Mouse (Mus musculus) thymus, adult 2 months (tissue): ENCODE measurements around the gene Fadd. TPM values are rescaled to one million over a fixed set of nuclear protein-coding genes. Genes with fewer than 3 reads are reported as not detected.

Experiments used
- DNase-seq: peaks from one replicate; pipeline ENCODE4 v3.0.0; 2021
- H3K27ac ChIP-seq: fragments of 200-500 bp; 2 replicates; pipeline ENCODE4 v1.5.1; 2012; ENCODE audit warnings: low read length, control low read depth; ENCODE audit not compliant: control insufficient read depth, insufficient read depth
- H3K27me3 ChIP-seq: fragments of 200-500 bp; 2 replicates; pipeline ENCODE4 v1.6.1; 2012; ENCODE audit warnings: mild to moderate bottlenecking, low read length, moderate library complexity, mixed read lengths; ENCODE audit not compliant: control insufficient read depth, insufficient read depth
- H3K36me3 ChIP-seq: fragments of 200-500 bp; 2 replicates; pipeline ENCODE4 v1.6.1; 2012; ENCODE audit warnings: mild to moderate bottlenecking, low read length, moderate library complexity; ENCODE audit not compliant: control insufficient read depth, insufficient read depth
- H3K4me1 ChIP-seq: fragments of 200-500 bp; replicated peaks from 2 replicates; pipeline ENCODE4 v1.6.1; 2012; ENCODE audit warnings: low read length; ENCODE audit not compliant: control insufficient read depth, insufficient read depth
- H3K4me3 ChIP-seq: fragments of 200-500 bp; 2 replicates; pipeline ENCODE4 v1.5.1; 2012; ENCODE audit warnings: mild to moderate bottlenecking, low read length, control low read depth, moderate library complexity; ENCODE audit not compliant: control insufficient read depth, insufficient read depth
- CTCF ChIP-seq: fragments of 200-500 bp; IDR thresholded peaks from 2 replicates; pipeline ENCODE4 v1.5.1; 2012; ENCODE audit warnings: mild to moderate bottlenecking, control low read depth, low read length, moderate library complexity, borderline replicate concordance; ENCODE audit not compliant: control insufficient read depth, poor library complexity, insufficient read depth; ENCODE audit errors: extremely low read depth
- POLR2A ChIP-seq: fragments of 200-500 bp; IDR thresholded peaks from 2 replicates; pipeline ENCODE4 v1.6.1; 2012; ENCODE audit warnings: mild to moderate bottlenecking, low read length, control low read depth, moderate library complexity; ENCODE audit not compliant: control insufficient read depth, poor library complexity, insufficient read depth; ENCODE audit errors: extremely low read depth
- WGBS: fragments of 180-500 bp; shearing (Covaris S2); methylation state at CpG from one replicate; pipeline ENCODE4 v1.1.7; 2018; 5-methylcytosine and 5-hydroxymethylcytosine counted together
- polyA plus RNA-seq: library from polyadenylated mRNA; depleted of rRNA; stranded (reverse); fragments of >200 nt; gene quantifications from 2 replicates; pipeline ENCODE4 v1.2.3, GENCODE M21; 2012; rRNA removed

Gene Fadd
- polyA plus RNA-seq, 1 experiment = 15.2 TPM

GRCm38 (mm10) chr7:144527723-144528221, 54.5 kb downstream of the Fadd start:
- H3K4me1 ChIP-seq = no peaks in the 10 kb centered on the region
- DNase-seq = no peak
- TF ChIP-seq CTCF = no peak
- TF ChIP-seq POLR2A = no peak
- H3K27me3 ChIP-seq = no peaks in the 10 kb centered on the region
- H3K27ac ChIP-seq = no peak overlapping the region
- no peaks in the 10 kb centered on the region for H3K36me3 ChIP-seq
- no peak overlapping the region for H3K4me3 ChIP-seq
- 33% methylated on average over 1 of the region's 1 CpGs for WGBS

Other genes starting within 250 kb of the Fadd start
- 17.6 and 22.0 TPM in 2 replicates for gene Cttn, start 111.5 kb downstream of the Fadd start, polyA plus RNA-seq
- 57.0 and 59.8 TPM in 2 replicates for gene Ppfia1, start 28.7 kb downstream of the Fadd start, polyA plus RNA-seq
- 2.8 and 3.7 TPM in 2 replicates for gene Ano1, start 169.5 kb upstream of the Fadd start, polyA plus RNA-seq